Comparison of ENCODE assay signal across 16 mouse cellular contexts in genomic region chr9:107027586-107027985, GRCm38 (mm10).
DNase-seq lines count a peak whose midpoint lies in the region; ATAC-seq lines count a peak whose summit lies in the region.
"Had no signal": no experiment of that assay in that cellular context is flagged by ENCODE, and none has a peak within 500 bp of the region (broad histone marks: within the 10 kb centered on the region; RNA-seq: fewer than 3 reads in every experiment).

No protein-coding gene starts in this region.

- H3K4me3 ChIP-seq in kidney, embryonic 14.5 days (ENCODE audit: low read length) = no peak overlapping the region
- H3K4me3 ChIP-seq: limb, embryonic 13.5 days had no signal

- no peaks in the 10 kb centered on the region for H3K4me1 ChIP-seq in kidney, embryonic 14.5 days (ENCODE audit: control insufficient read depth, insufficient read depth, low read length)
- H3K4me1 ChIP-seq: limb, embryonic 13.5 days had no signal

- no peak overlapping the region for H3K9ac ChIP-seq in kidney, embryonic 14.5 days (ENCODE audit: low read depth, low read length)
- H3K9ac ChIP-seq: hindbrain, embryonic 14.5 days; limb, embryonic 13.5 days; liver, embryonic 14.5 days had no signal

- no peak overlapping the region for H3K4me2 ChIP-seq in kidney, embryonic 14.5 days (replicated peaks; ENCODE audit: low read depth, low read length)
- H3K4me2 ChIP-seq: hindbrain, embryonic 14.5 days; limb, embryonic 13.5 days had no signal

- no peak overlapping the region for H3K27ac ChIP-seq in kidney, embryonic 14.5 days (ENCODE audit: low read depth, low read length)
- H3K27ac ChIP-seq: hindbrain, embryonic 14.5 days; kidney, postnatal 0 days; limb, embryonic 13.5 days; liver, embryonic 14.5 days had no signal

- ATAC-seq in kidney, embryonic 14.5 days (ENCODE audit: low FRiP score, low TSS enrichment) = no peak
- ATAC-seq: intestine, embryonic 16.5 days; midbrain, embryonic 16.5 days had no signal

- DNase-seq in kidney, postnatal 10 days = peak; percentile 13
- peak; percentile 47 for DNase-seq in testis, postnatal 10 days (ENCODE audit: low spot score)
- DNase-seq in testis, postnatal 14 days (ENCODE audit: low spot score) = no peak
- DNase-seq in cerebellum, adult 9-11 months = peak; percentile 55
- no peak for DNase-seq in layer of hippocampus, adult 9-11 months
- DNase-seq in thymus, postnatal 14 days = no peak
- DNase-seq: adrenal gland, adult 2 months; gastrocnemius, postnatal 14 days; heart, postnatal 10 days had no signal

- no peaks in the 10 kb centered on the region for H3K9me3 ChIP-seq in kidney, embryonic 14.5 days (ENCODE audit: control insufficient read depth, low read length)
- H3K9me3 ChIP-seq: limb, embryonic 13.5 days had no signal

- H3K36me3 ChIP-seq in kidney, embryonic 14.5 days (ENCODE audit: control insufficient read depth, insufficient read depth, low read length) = no peaks in the 10 kb centered on the region
- H3K36me3 ChIP-seq: limb, embryonic 13.5 days had no signal

- no peaks in the 10 kb centered on the region for H3K27me3 ChIP-seq in kidney, embryonic 14.5 days (ENCODE audit: control insufficient read depth, insufficient read depth, low read length)
- H3K27me3 ChIP-seq: limb, embryonic 13.5 days had no signal

- 72% methylated on average over 2 of the region's 2 CpGs for WGBS in kidney, embryonic 14.5 days

Comparison
In these comparisons a context has a peak if more than half of its experiments do, and no peak if none do; other contexts are left out.
1. DNase-seq: peak in kidney, postnatal 10 days (single experiment), testis, postnatal 10 days (single experiment) and cerebellum, adult 9-11 months (single experiment); none in testis, postnatal 14 days (single experiment), layer of hippocampus, adult 9-11 months (single experiment) and thymus, postnatal 14 days (single experiment).